Comparison of ENCODE assay signal across 9 mouse cellular contexts in the genomic region with DNA sequence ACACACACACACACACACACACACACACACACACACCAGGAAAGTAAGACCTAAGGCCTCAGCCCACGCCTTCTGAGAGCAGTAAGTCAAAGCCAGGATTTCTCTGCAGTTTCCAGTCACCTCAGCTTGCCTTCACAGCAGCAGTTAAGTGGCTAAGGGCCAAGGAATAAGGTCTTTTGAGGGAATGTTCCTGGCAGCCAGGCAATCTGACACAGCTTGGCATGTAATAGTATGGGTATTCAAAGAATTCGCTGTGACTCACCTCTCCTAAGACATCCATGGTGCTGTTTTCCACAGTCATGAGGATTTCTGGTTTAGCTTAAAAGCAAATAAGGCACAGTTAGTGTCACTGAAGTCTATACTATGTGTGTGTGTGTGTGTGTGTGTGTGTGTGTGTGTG. TPM values are rescaled to one million over a fixed set of nuclear protein-coding genes. Genes with fewer than 3 reads are reported as not detected.
DNase-seq lines count a peak whose midpoint lies in the region; ATAC-seq and TF ChIP-seq lines count a peak whose summit lies in the region.
"Had no signal": no experiment of that assay in that cellular context is flagged by ENCODE, and none has a peak within 500 bp of the region (broad histone marks: within the 10 kb centered on the region; RNA-seq: fewer than 3 reads in every experiment).

No protein-coding gene starts in this region.

- no peak overlapping the region for H3K27ac ChIP-seq in kidney, adult 2 months (ENCODE audit: insufficient read depth, low read depth, low read length)
- no peak overlapping the region for H3K27ac ChIP-seq in kidney, embryonic 14.5 days (ENCODE audit: low read depth, low read length)
- no peak overlapping the region for H3K27ac ChIP-seq in intestine, embryonic 16.5 days (ENCODE audit: low read length)

- no peak for TF ChIP-seq POLR2A in kidney, adult 2 months (IDR thresholded peaks at IDR 0.05; ENCODE audit: low read depth, low read length)

- DNase-seq in kidney, adult 2 months: peak; percentile 66
- DNase-seq in adrenal gland, postnatal 10 days: peak; percentile 65
- DNase-seq in gastrocnemius, adult 8-10 months (ENCODE audit: low spot score in 2 of 2): peak; percentile 12 to 30
- peak; percentile 6 to 9 for DNase-seq in kidney, postnatal 4 days
- peak; percentile 34 for DNase-seq in telencephalon, adult 2 months (ENCODE audit: low read depth, low spot score)
- DNase-seq in retina, embryonic 14.5 days (ENCODE audit: low spot score): no peak

- no peaks in the 10 kb centered on the region for H3K27me3 ChIP-seq in kidney, adult 2 months (replicated peaks; ENCODE audit: control insufficient read depth, insufficient read depth, low read length)
- no peaks in the 10 kb centered on the region for H3K27me3 ChIP-seq in kidney, embryonic 14.5 days (ENCODE audit: control insufficient read depth, insufficient read depth, low read length)
- no peaks in the 10 kb centered on the region for H3K27me3 ChIP-seq in intestine, embryonic 16.5 days (replicated peaks; ENCODE audit: control insufficient read depth, insufficient read depth, low read length)
- H3K27me3 ChIP-seq: megakaryocyte, embryonic 14.5 days had no signal

- H3K4me1 ChIP-seq in kidney, adult 2 months (ENCODE audit: control insufficient read depth, insufficient read depth, low read length): no peaks in the 10 kb centered on the region
- H3K4me1 ChIP-seq in kidney, embryonic 14.5 days (ENCODE audit: control insufficient read depth, insufficient read depth, low read length): no peaks in the 10 kb centered on the region
- H3K4me1 ChIP-seq in intestine, embryonic 16.5 days (ENCODE audit: control insufficient read depth, insufficient read depth, low read length): no peaks in the 10 kb centered on the region

- no peak overlapping the region for H3K4me2 ChIP-seq in kidney, embryonic 14.5 days (replicated peaks; ENCODE audit: low read depth, low read length)
- no peak overlapping the region for H3K4me2 ChIP-seq in intestine, embryonic 16.5 days (ENCODE audit: low read depth, low read length)

- H3K36me3 ChIP-seq in kidney, adult 2 months (ENCODE audit: control insufficient read depth, insufficient read depth, low read length): no peaks in the 10 kb centered on the region
- no peaks in the 10 kb centered on the region for H3K36me3 ChIP-seq in kidney, embryonic 14.5 days (ENCODE audit: control insufficient read depth, insufficient read depth, low read length)
- no peaks in the 10 kb centered on the region for H3K36me3 ChIP-seq in intestine, embryonic 16.5 days (ENCODE audit: control insufficient read depth, insufficient read depth, low read length)

- WGBS in kidney, adult 2 months: 35% methylated on average over 2 of the region's 2 CpGs
- WGBS in kidney, embryonic 14.5 days: 76% methylated on average over 2 of the region's 2 CpGs
- 67% methylated on average over 2 of the region's 2 CpGs for WGBS in intestine, embryonic 16.5 days

- no peak for TF ChIP-seq CTCF in kidney, adult 2 months (conservative IDR thresholded peaks at IDR 0.05; ENCODE audit: insufficient read depth, insufficient read length, low read depth, low read length)

- H3K9me3 ChIP-seq in kidney, embryonic 14.5 days (ENCODE audit: control insufficient read depth, low read length): no peaks in the 10 kb centered on the region
- no peaks in the 10 kb centered on the region for H3K9me3 ChIP-seq in intestine, embryonic 16.5 days (ENCODE audit: control insufficient read depth, low read length)
- H3K9me3 ChIP-seq: megakaryocyte, embryonic 14.5 days had no signal

- no peak for ATAC-seq in kidney, embryonic 14.5 days (ENCODE audit: low FRiP score, low TSS enrichment)
- no peak for ATAC-seq in intestine, embryonic 16.5 days

- no peak overlapping the region for H3K4me3 ChIP-seq in kidney, adult 2 months (ENCODE audit: insufficient read depth, low read depth, low read length)
- H3K4me3 ChIP-seq in kidney, embryonic 14.5 days (ENCODE audit: low read length): no peak overlapping the region
- no peak overlapping the region for H3K4me3 ChIP-seq in intestine, embryonic 16.5 days (ENCODE audit: low read length)
- H3K4me3 ChIP-seq: megakaryocyte, embryonic 14.5 days had no signal

- H3K9ac ChIP-seq in kidney, embryonic 14.5 days (ENCODE audit: low read depth, low read length): no peak overlapping the region
- no peak overlapping the region for H3K9ac ChIP-seq in intestine, embryonic 16.5 days (ENCODE audit: low read depth, low read length)

RNA-seq across cellular contexts. Expression of a gene that starts 25.6 kb away (rescaled TPM):
- polyA plus RNA-seq in kidney, adult 2 months (2012; rRNA removed): 0.07 and 0.86 TPM in 2 replicates
- 0.09 TPM in 1 of 2 replicates, not detected in the other for polyA plus RNA-seq in kidney, embryonic 14.5 days (2014; fragmentation: Nextera tagmentation; extraction: Ambion mirVana)
- total RNA-seq in adrenal gland, postnatal 10 days (2021): under 1 TPM; 0.66 to 0.79 TPM
- not detected for total RNA-seq in gastrocnemius, adult 8-10 months (2022)
- 0.37 and 0.39 TPM in 2 replicates for polyA plus RNA-seq in intestine, embryonic 16.5 days (2015; fragmentation: Nextera tagmentation; extraction: Ambion mirVana)
